Mouse (Mus musculus) liver, adult 2 months (tissue): ENCODE results near the gene 1700008O03Rik. TPM values are rescaled to one million over a fixed set of nuclear protein-coding genes. Genes with fewer than 3 reads are reported as not detected.

Experiments
- DNase-seq: peaks from one replicate; pipeline ENCODE4 v3.0.0-alpha.2; 2011; ENCODE audit warnings: low read depth, low spot score; ENCODE audit errors: extremely low read depth
- H3K27ac ChIP-seq: fragments of 200-500 bp; replicated peaks from 2 replicates; pipeline ENCODE4 v1.5.1; 2012; ENCODE audit warnings: low read depth, mild to moderate bottlenecking, control low read depth, inconsistent platforms, low read length; ENCODE audit not compliant: insufficient read depth
- H3K27me3 ChIP-seq: fragments of 200-500 bp; 2 replicates; pipeline ENCODE4 v1.6.1; 2012; ENCODE audit warnings: mild to moderate bottlenecking, moderate library complexity, low read length, inconsistent platforms; ENCODE audit not compliant: control insufficient read depth, insufficient read depth
- H3K36me3 ChIP-seq: fragments of 200-500 bp; 2 replicates; pipeline ENCODE4 v1.6.1; 2012; ENCODE audit warnings: low read length, inconsistent platforms; ENCODE audit not compliant: control insufficient read depth, insufficient read depth
- H3K4me1 ChIP-seq: fragments of 200-500 bp; 2 replicates; pipeline ENCODE4 v1.6.1; 2011; ENCODE audit warnings: low read length; ENCODE audit not compliant: control insufficient read depth, insufficient read depth
- H3K4me3 ChIP-seq: fragments of 200-500 bp; 2 replicates; pipeline ENCODE4 v1.5.1; 2011; ENCODE audit warnings: low read depth, mild to moderate bottlenecking, control low read depth, low read length, moderate library complexity; ENCODE audit not compliant: insufficient read depth
- H3K79me2 ChIP-seq: fragments of 200-500 bp; 2 replicates; pipeline ENCODE4 v1.6.1; 2012; ENCODE audit warnings: inconsistent platforms, mild to moderate bottlenecking, low read length, moderate library complexity; ENCODE audit not compliant: control insufficient read depth, insufficient read depth
- H3K9ac ChIP-seq: fragments of 200-500 bp; 2 replicates; pipeline ENCODE4 v1.6.1; 2012; ENCODE audit warnings: low read depth, mild to moderate bottlenecking, control low read depth, inconsistent platforms, low read length
- CTCF ChIP-seq: fragments of 200-500 bp; IDR thresholded peaks from 2 replicates; pipeline ENCODE4 v1.5.1; 2011; ENCODE audit warnings: low read depth, low read length, control low read depth
- POLR2A ChIP-seq: fragments of 200-500 bp; IDR thresholded peaks from 2 replicates; pipeline ENCODE4 v1.6.1; 2011; ENCODE audit warnings: low read length, control low read depth; ENCODE audit not compliant: insufficient read depth; ENCODE audit errors: extremely low read depth
- whole genome bisulfite sequencing: fragments of 180-500 bp; shearing (Covaris S2); methylation state at CpG from one replicate; pipeline ENCODE4 v1.1.7; 2018; 5-methylcytosine and 5-hydroxymethylcytosine counted together
- polyA plus RNA-seq: library from polyadenylated mRNA; depleted of rRNA; stranded (reverse); fragments of >200 nt; gene quantifications from 2 replicates; pipeline ENCODE4 v1.2.3, GENCODE M21; 2012
- total RNA-seq: library from RNA; depleted of rRNA; stranded (reverse); fragments of >200 nt; gene quantifications from 2 replicates; pipeline ENCODE4 v1.2.3, GENCODE M21; 2014

Gene 1700008O03Rik
- total and polyA plus RNA-seq, 2 experiments: 0.27 TPM; not detected in 1

DNA sequence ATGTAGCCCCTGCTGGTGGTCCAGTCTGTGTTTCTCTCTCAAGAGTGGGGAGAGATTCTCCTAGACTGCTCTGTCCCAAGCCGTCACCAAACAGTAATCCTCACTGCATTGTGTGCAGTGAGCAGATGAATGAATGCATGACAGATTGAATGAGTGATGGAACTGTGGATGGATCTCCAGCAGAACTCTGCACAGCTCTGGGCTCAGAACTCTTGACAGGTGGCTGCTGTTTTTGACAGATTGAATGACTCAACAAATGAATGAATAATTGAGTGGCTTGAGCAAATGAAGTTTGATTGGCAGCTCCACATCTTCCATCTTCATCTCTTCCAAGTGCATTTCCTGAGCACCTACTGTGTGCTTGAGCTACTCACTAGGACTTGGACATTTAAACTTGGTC, 63.3 kb downstream of the 1700008O03Rik start:
- H3K4me1 ChIP-seq: no peaks in the 10 kb centered on the region
- H3K27ac ChIP-seq: no peak overlapping the region
- H3K9ac ChIP-seq: no peak overlapping the region
- H3K4me3 ChIP-seq: no peak overlapping the region
- WGBS: 86% methylated on average over 1 of the region's 1 CpGs
- H3K79me2 ChIP-seq: no peaks in the 10 kb centered on the region
- no peak for DNase-seq
- TF ChIP-seq CTCF: no peak
- no peak for TF ChIP-seq POLR2A
- no peaks in the 10 kb centered on the region for H3K27me3 ChIP-seq
- H3K36me3 ChIP-seq: no peaks in the 10 kb centered on the region

- Histone ChIP-seq H3K36me3 (no peaks in the 10 kb centered on the region), H3K9ac (no peak overlapping the region), H3K79me2 (no peaks in the 10 kb centered on the region), H3K4me1 (no peaks in the 10 kb centered on the region), H3K27ac (no peak overlapping the region), H3K27me3 (no peaks in the 10 kb centered on the region), H3K4me3 (no peak overlapping the region)
- 54% methylated on average over 8 of the region's 8 CpGs for WGBS
- no peak for DNase-seq
- TF ChIP-seq POLR2A (no peak), CTCF (no peak)
Measured at GRCm38 (mm10) chr7:44320886-44321285, 64.7 kb downstream of the 1700008O03Rik start.

- TF ChIP-seq CTCF (peak; percentile 84), POLR2A (no peak)
- no peak overlapping the region for H3K27ac ChIP-seq
- peak; percentile 13 for DNase-seq
- H3K4me3 ChIP-seq: no peak overlapping the region
- H3K9ac ChIP-seq: no peak overlapping the region
- WGBS: 37% methylated on average over 4 of the region's 4 CpGs
- H3K36me3 ChIP-seq: no peaks in the 10 kb centered on the region
- H3K27me3 ChIP-seq: no peaks in the 10 kb centered on the region
- H3K79me2 ChIP-seq: no peaks in the 10 kb centered on the region
- no peaks in the 10 kb centered on the region for H3K4me1 ChIP-seq
Measured at GRCm38 (mm10) chr7:44317913-44318312, 67.7 kb downstream of the 1700008O03Rik start.

DNA sequence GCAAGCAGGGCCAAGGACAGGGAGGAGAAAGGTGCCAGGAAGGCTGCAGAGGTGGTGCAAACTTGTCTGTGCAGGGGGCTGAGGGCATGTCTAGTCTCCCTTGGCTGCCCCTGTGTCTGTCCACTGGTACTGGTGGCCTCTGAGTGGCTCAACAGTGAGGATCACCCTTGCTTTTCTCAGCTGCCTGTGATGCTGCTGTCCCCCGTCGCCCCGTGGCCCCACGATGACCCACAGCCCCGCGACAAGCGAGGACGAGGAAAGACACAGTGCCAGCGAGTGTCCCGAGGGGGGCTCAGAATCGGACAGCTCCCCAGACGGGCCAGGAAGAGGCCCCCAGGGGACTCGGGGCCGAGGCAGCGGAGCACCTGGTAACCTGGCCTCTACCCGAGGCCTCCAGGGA, 73.1 kb downstream of the 1700008O03Rik start:
- WGBS: 70% methylated on average over 16 of the region's 16 CpGs
- Histone ChIP-seq H3K27ac (no peak overlapping the region), H3K79me2 (no peaks in the 10 kb centered on the region), H3K36me3 (no peaks in the 10 kb centered on the region), H3K4me3 (no peak overlapping the region), H3K27me3 (peaks cover 19% of the 10 kb centered on the region), H3K9ac (no peak overlapping the region), H3K4me1 (0 out of 2 replicates have a peak, but pooled peaks cover 2% of the 10 kb centered on the region)
- no peak for DNase-seq
- TF ChIP-seq POLR2A (no peak), CTCF (no peak)

DNA sequence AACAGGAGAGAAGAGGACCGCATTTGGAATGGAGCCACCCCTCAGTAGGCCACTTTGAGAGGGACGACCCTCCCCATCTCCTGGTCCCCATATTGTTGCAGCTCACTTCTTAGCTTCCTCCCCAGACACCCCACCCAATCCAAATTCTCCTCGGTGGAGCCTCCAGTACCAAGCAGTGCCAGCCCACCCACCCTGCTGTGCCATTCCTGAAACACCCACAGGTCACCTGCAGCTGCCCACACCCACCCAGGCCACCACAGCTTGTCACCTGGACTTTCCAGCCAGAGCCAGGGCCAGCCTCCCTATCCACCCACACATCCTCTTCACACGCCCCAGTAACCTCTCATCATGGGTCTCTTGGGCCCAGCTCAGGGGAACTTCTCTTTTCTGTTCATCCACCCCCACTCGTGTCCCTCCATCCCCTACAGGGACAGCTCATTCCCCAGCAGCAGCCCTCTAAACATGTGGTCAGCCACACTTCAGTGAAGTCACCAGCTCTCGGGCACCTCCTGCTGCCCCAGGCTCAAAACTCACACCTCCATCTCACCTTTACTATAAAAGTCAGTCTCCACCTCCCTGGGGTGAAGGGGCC, 73.8 kb downstream of the 1700008O03Rik start:
- no peak overlapping the region for H3K4me3 ChIP-seq
- peaks cover 19% of the 10 kb centered on the region for H3K27me3 ChIP-seq
- no peak overlapping the region for H3K9ac ChIP-seq
- DNase-seq: no peak
- TF ChIP-seq POLR2A (no peak), CTCF (peak; percentile 39; the same call in 1 of the 2 replicates)
- H3K79me2 ChIP-seq: no peaks in the 10 kb centered on the region
- no peaks in the 10 kb centered on the region for H3K36me3 ChIP-seq
- H3K4me1 ChIP-seq: 0 out of 2 replicates have a peak, but pooled peaks cover 2% of the 10 kb centered on the region
- 8% methylated on average over 6 of the region's 6 CpGs for WGBS
- no peak overlapping the region for H3K27ac ChIP-seq
